Mouse (Mus musculus): Measurements from ENCODE around the gene Ninj1.

Gene Ninj1

GRCm38 (mm10) chr13:49171729-49172128, 15.6 kb upstream of the Ninj1 start:
- in situ Hi-C loops (cut with MboI, MseI): no loop called here

GRCm38 (mm10) chr13:49172335-49172734, 14.9 kb upstream of the Ninj1 start:
- in situ Hi-C loops (cut with MboI, MseI): no loop called here

- in situ Hi-C loops (cut with MboI, MseI): no loop called here
Observed at GRCm38 (mm10) chr13:49172971-49173596, 14.2 kb upstream of the Ninj1 start.

GRCm38 (mm10) chr13:49175509-49175908, 11.8 kb upstream of the Ninj1 start:
- in situ Hi-C loops (cut with MboI, MseI): no loop called here

- in situ Hi-C loops (cut with MboI, MseI): no loop called here
Observed at GRCm38 (mm10) chr13:49178839-49179585, 8.3 kb upstream of the Ninj1 start.

- in situ Hi-C loops (cut with MboI, MseI): no loop called here
Observed at GRCm38 (mm10) chr13:49180274-49180673, 7.0 kb upstream of the Ninj1 start.

GRCm38 (mm10) chr13:49180691-49181090, 6.6 kb upstream of the Ninj1 start:
- in situ Hi-C loops (cut with MboI, MseI): no loop called here

- in situ Hi-C loops (cut with MboI, MseI): no loop called here
Observed at GRCm38 (mm10) chr13:49181411-49181984, 5.8 kb upstream of the Ninj1 start.

- in situ Hi-C loops (cut with MboI, MseI): no loop called here
Observed at GRCm38 (mm10) chr13:49183161-49183560, 4.1 kb upstream of the Ninj1 start.

GRCm38 (mm10) chr13:49183646-49184045, 3.6 kb upstream of the Ninj1 start:
- in situ Hi-C loops (cut with MboI, MseI): no loop called here

- in situ Hi-C loops (cut with MboI, MseI): no loop called here
Observed at GRCm38 (mm10) chr13:49186798-49187287, 442 bp upstream of the Ninj1 start.

- in situ Hi-C loops (cut with MboI, MseI): no loop called here
Observed at GRCm38 (mm10) chr13:49188219-49188965, 1.1 kb downstream of the Ninj1 start.

GRCm38 (mm10) chr13:49188966-49189360, 1.7 kb downstream of the Ninj1 start:
- in situ Hi-C loops (cut with MboI, MseI): no loop called here

GRCm38 (mm10) chr13:49189970-49190870, 2.9 kb downstream of the Ninj1 start:
- in situ Hi-C loops (cut with MboI, MseI): no loop called here

- in situ Hi-C loops (cut with MboI, MseI): no loop called here
Observed at GRCm38 (mm10) chr13:49190876-49191672, 3.8 kb downstream of the Ninj1 start.

- in situ Hi-C loops (cut with MboI, MseI): no loop called here
Observed at GRCm38 (mm10) chr13:49191673-49192035, 4.4 kb downstream of the Ninj1 start.

- in situ Hi-C loops (cut with MboI, MseI): no loop called here
Observed at GRCm38 (mm10) chr13:49192156-49192855, 5.0 kb downstream of the Ninj1 start.

- in situ Hi-C loops (cut with MboI, MseI): no loop called here
Observed at GRCm38 (mm10) chr13:49193650-49194049, 6.4 kb downstream of the Ninj1 start.

- in situ Hi-C loops (cut with MboI, MseI): no loop called here
Observed at GRCm38 (mm10) chr13:49194811-49195210, 7.5 kb downstream of the Ninj1 start.

GRCm38 (mm10) chr13:49195651-49196050, 8.4 kb downstream of the Ninj1 start:
- in situ Hi-C loops (cut with MboI, MseI): no loop called here

Data from T-helper 1 cell (primary cell).